Mouse (Mus musculus) common myeloid progenitor, adult 5-6 weeks (primary cell): Measurements from ENCODE around the gene Srrm4. TPM values are rescaled to one million over a fixed set of nuclear protein-coding genes. Genes with fewer than 3 reads are reported as not detected.

ENCODE experiments used
- ATAC-seq: replicated peaks from 2 replicates; pipeline ENCODE4 v1.8.0; 2016; ENCODE audit warnings: low read depth, mild to moderate bottlenecking, moderate TSS enrichment, inconsistent platforms; ENCODE audit not compliant: poor library complexity, severe bottlenecking
- total RNA-seq: library from RNA; stranded (forward); fragments of 200-1000, 187-1606 nt; gene quantifications from 2 replicates; pipeline ENCODE4 v1.2.3, GENCODE M21; 2017

The Srrm4 gene
- total RNA-seq, 1 experiment from 2014 or later: not detected

- ATAC-seq: no peak
Observed at GRCm38 (mm10) chr5:116419322-116420045, 172.1 kb downstream of the Srrm4 start.

DNA sequence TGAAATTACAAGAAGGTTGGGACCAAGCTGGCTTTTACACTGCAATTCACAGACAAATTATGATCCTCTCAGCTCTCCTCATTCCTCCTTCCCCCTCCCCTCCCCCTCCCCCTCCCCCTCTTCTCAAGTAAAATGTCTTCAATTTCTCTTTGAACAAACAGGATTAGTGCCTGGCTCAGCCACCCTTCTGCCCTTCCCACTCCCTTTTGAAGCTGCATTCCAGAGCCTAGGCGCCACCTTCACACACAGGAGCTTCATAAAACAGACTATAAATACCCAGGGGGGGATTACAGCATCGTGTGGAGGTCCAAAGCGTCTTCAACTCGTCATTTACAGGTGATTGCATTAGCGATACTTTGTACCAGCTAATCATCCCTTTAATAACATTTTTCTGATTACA is 175.4 kb downstream of the Srrm4 start:
- ATAC-seq: no peak

- no peak for ATAC-seq
Observed at GRCm38 (mm10) chr5:116409689-116410590, 181.7 kb downstream of the Srrm4 start.

GRCm38 (mm10) chr5:116408965-116409364 is 182.7 kb downstream of the Srrm4 start:
- no peak for ATAC-seq

- no peak for ATAC-seq
Observed at GRCm38 (mm10) chr5:116407936-116408335, 183.7 kb downstream of the Srrm4 start.

DNA sequence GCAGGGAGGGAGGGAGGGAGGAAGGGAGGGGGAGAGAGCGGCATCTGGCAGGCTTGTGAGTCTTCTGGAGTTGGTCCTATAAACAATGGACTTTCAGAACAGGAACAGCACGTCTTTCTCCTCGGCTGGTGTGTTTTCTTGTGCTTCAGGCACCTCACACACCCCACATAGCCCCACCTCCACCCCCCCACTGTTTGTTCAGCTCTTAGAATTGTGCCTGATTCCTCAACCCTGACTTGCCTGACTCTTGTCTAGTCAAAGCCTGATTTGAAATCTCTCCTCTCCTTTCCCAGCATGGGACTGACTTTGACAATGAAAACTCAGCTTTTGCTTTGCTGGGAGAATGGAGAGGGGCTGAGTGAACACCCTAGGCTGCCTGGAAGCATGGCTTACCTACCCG is 184.3 kb downstream of the Srrm4 start:
- ATAC-seq: no peak

DNA sequence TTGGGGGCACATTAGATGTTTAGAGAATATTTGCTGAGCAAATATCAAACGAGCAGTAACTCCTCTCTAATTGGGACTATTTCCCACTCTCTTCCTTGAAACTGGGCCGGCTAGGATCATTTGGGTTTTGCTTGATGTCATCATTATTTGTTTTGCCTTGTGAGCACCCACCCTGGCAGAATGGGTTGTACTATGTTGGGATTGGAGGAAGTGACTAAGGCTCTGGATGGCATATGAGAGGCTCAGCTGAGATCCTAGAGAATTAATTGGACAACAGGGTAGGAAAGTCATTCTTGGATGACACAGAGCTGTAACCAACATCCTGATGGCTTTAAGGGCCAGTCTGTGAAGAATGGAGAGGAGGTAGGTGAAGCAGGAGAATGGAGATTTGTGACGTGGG is 185.1 kb downstream of the Srrm4 start:
- ATAC-seq: no peak

- ATAC-seq: no peak
Observed at GRCm38 (mm10) chr5:116405934-116406333, 185.7 kb downstream of the Srrm4 start.

DNA sequence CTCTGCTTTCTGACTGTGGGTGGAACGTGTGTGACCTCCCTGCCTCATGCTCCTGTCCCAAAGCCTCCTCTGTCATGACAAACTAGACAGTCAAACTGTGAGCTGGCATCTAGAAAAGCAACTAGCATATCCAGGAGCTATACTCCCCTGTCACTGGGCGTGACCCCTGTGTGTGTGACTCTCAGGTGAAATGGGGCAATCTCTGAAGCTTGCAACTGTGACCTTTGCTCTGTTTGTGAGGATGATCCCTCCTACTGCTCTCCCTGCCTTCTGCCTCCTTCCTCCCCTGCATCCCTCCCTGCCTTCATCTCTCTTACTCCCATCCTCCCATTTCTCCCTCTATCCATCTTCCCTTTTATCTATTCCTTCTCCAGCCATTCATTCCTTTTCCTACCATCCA is 187.6 kb downstream of the Srrm4 start:
- no peak for ATAC-seq

GRCm38 (mm10) chr5:116400801-116401200 is 190.8 kb downstream of the Srrm4 start:
- ATAC-seq: no peak

DNA sequence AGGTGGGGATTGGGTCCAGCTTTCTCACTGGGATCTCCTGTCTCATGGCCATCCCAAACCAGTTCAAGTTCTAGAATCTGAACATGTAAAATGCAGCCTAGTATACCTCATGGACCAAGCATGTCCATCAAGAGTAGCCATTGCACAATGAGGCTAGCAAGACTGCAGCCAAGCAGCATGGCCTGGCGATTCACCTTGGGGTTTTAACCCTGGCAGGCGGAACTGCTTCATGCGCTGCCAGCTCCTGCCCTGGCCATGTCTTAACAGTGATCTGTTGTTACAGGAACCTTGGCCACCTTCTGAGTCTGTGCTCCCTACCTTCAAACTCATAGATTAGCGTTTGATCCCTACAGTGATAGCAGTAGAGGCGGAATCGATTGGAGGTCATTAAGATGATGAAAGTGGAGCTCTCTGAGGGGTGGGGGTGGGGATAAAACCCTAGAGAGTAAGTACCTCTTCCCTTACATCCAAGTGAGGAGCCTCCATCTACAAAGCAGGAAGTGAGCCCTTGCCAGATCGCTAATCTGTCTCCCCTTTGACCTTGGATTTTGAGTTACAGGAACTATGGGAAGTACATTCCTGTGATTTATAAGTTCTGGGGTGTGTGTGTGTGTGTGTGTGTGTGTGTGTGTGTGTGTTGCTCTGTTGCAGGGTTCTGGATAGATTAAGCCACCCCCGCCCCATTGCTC is 191.4 kb downstream of the Srrm4 start:
- no peak for ATAC-seq

DNA sequence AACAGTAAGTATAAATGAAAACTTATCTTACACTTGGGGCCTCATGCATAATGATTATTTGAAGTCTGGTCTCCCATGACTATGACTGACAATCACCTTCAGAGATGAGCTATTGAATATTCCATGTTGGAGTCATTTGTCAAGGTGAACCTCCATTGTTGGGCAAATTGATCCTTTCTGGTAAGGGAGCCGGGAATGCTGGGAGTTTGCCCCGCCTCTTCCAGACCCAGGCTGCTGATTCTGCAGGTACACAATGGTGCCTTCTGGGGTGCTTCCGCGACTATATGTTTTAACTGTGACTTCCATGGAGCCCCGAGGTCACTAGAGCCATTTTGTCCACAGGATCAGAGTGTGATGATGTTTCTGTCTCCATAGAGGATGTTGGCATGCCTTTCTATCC is 195.5 kb downstream of the Srrm4 start:
- no peak for ATAC-seq

DNA sequence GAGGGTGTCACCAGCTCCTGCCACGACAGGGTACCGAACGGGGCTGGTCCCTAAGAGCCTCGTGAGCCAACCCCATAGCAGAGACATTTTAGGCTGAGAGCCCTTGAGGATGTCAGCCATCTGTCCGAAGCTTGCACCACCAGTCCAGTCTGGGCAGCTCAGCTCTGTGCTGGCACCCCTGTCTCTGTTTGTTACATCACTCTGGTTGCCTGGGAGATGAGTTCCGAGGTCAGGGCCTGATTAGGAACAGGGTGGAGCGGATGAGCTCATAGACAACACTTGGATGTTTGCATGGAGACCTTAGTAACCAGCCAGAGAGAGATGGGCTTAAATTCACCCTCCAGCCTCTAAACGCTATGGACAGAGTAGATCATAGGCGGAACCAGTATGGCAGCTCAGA is 199.0 kb downstream of the Srrm4 start:
- no peak for ATAC-seq

GRCm38 (mm10) chr5:116389856-116390542 is 201.6 kb downstream of the Srrm4 start:
- ATAC-seq: no peak

- ATAC-seq: no peak
Observed at GRCm38 (mm10) chr5:116389321-116389720, 202.3 kb downstream of the Srrm4 start.

Other genes with a start within 250 kb of the Srrm4 start
- not detected in 2 replicates for gene Hspb8, start 169.0 kb downstream of the Srrm4 start, total RNA-seq